Mouse (Mus musculus) cerebellum, adult 2 months (tissue): ENCODE measurements at regions not wholly inside any gene's neighbourhood (a gene's known extent, or its start where the extent isn't known, plus 50 kb on each side); places are given as distances from the start of the nearest gene placed in this dataset.

Experiments
- DNase-seq, 2 experiments: peaks; one replicate each; pipeline ENCODE4 v3.0.0; 2021
- H3K27ac ChIP-seq: fragments of 200-500 bp; 2 replicates; pipeline ENCODE4 v1.5.1; 2012; ENCODE audit warnings: low read length, control low read depth, inconsistent platforms; ENCODE audit not compliant: insufficient read depth
- H3K27me3 ChIP-seq: fragments of 200-500 bp; 2 replicates; pipeline ENCODE4 v1.6.1; 2012; ENCODE audit warnings: inconsistent platforms, mild to moderate bottlenecking, low read length, moderate library complexity; ENCODE audit not compliant: control insufficient read depth, insufficient read depth
- H3K4me1 ChIP-seq: fragments of 200-500 bp; 2 replicates; pipeline ENCODE4 v1.6.1; 2011; ENCODE audit warnings: low read length; ENCODE audit not compliant: control insufficient read depth, insufficient read depth
- H3K4me3 ChIP-seq: fragments of 200-500 bp; replicated peaks from 2 replicates; pipeline ENCODE3; 2011; ENCODE audit warnings: mild to moderate bottlenecking, low read depth, low read length, control low read depth; ENCODE audit not compliant: insufficient read depth
- CTCF ChIP-seq: fragments of 200-500 bp; IDR thresholded peaks from 2 replicates; pipeline ENCODE4 v1.5.1; 2011; ENCODE audit warnings: low read depth, mild to moderate bottlenecking, control low read depth, low read length, moderate library complexity, borderline replicate concordance; ENCODE audit not compliant: insufficient read depth
- POLR2A ChIP-seq: fragments of 200-500 bp; IDR thresholded peaks from 2 replicates; pipeline ENCODE4 v1.6.1; 2011; ENCODE audit warnings: low read length, control low read depth, borderline replicate concordance; ENCODE audit not compliant: insufficient read depth
- WGBS: fragments of 180-500 bp; shearing (Covaris S2); methylation state at CpG from one replicate; pipeline ENCODE4 v1.1.7; 2018; 5-methylcytosine and 5-hydroxymethylcytosine counted together

- Histone ChIP-seq H3K27ac (no peak overlapping the region), H3K4me1 (no peaks in the 10 kb centered on the region), H3K4me3 (no peak overlapping the region), H3K27me3 (no peaks in the 10 kb centered on the region)
- TF ChIP-seq CTCF (no peak), POLR2A (no peak)
- no peak for DNase-seq
- 13% methylated on average over 9 of the region's 9 CpGs for WGBS
Observed at GRCm38 (mm10) chr6:140193084-140193939, 152.1 kb upstream of the Plcz1 start.

GRCm38 (mm10) chr6:140192526-140192925 is 151.3 kb upstream of the Plcz1 start:
- no peak for DNase-seq
- Histone ChIP-seq H3K27me3 (no peaks in the 10 kb centered on the region), H3K4me3 (no peak overlapping the region), H3K4me1 (no peaks in the 10 kb centered on the region), H3K27ac (no peak overlapping the region)
- WGBS: 84% methylated on average over 17 of the region's 17 CpGs
- TF ChIP-seq CTCF (no peak), POLR2A (no peak)

- no peak for DNase-seq
- Histone ChIP-seq H3K4me3 (no peak overlapping the region), H3K4me1 (no peaks in the 10 kb centered on the region), H3K27ac (no peak overlapping the region), H3K27me3 (no peaks in the 10 kb centered on the region)
- 94% methylated on average over 4 of the region's 4 CpGs for WGBS
- no peak for TF ChIP-seq POLR2A
- TF ChIP-seq CTCF: no peak
Observed at GRCm38 (mm10) chr6:140191341-140191740, 150.1 kb upstream of the Plcz1 start.

GRCm38 (mm10) chr6:140189601-140190000 is 148.3 kb upstream of the Plcz1 start:
- TF ChIP-seq CTCF (no peak), POLR2A (no peak)

GRCm38 (mm10) chr6:140187733-140188132 is 146.5 kb upstream of the Plcz1 start:
- Histone ChIP-seq H3K27me3 (no peaks in the 10 kb centered on the region), H3K4me3 (no peak overlapping the region), H3K27ac (no peak overlapping the region), H3K4me1 (no peaks in the 10 kb centered on the region)
- no peak for DNase-seq
- 93% methylated on average over 3 of the region's 3 CpGs for WGBS
- TF ChIP-seq CTCF: no peak
- no peak for TF ChIP-seq POLR2A

More at GRCm38 (mm10) chr6:140189601-140190000, 148.3 kb upstream of the Plcz1 start:
- H3K4me3 ChIP-seq: no peak overlapping the region
- DNase-seq: no peak
- 92% methylated on average over 9 of the region's 9 CpGs for WGBS
- H3K4me1 ChIP-seq: no peaks in the 10 kb centered on the region
- H3K27ac ChIP-seq: no peak overlapping the region
- H3K27me3 ChIP-seq: no peaks in the 10 kb centered on the region

GRCm38 (mm10) chr6:140187106-140187505 is 145.8 kb upstream of the Plcz1 start:
- DNase-seq: no peak
- no peak overlapping the region for H3K27ac ChIP-seq
- H3K4me3 ChIP-seq: no peak overlapping the region
- no peak for TF ChIP-seq CTCF
- TF ChIP-seq POLR2A: no peak
- H3K4me1 ChIP-seq: no peaks in the 10 kb centered on the region
- 70% methylated on average over 6 of the region's 6 CpGs for WGBS
- H3K27me3 ChIP-seq: no peaks in the 10 kb centered on the region

GRCm38 (mm10) chr6:140179999-140180398 is 138.7 kb upstream of the Plcz1 start:
- TF ChIP-seq POLR2A: no peak
- TF ChIP-seq CTCF: no peak
- H3K27ac ChIP-seq: no peak overlapping the region
- no peak overlapping the region for H3K4me3 ChIP-seq
- H3K4me1 ChIP-seq: no peaks in the 10 kb centered on the region
- no peak for DNase-seq
- 90% methylated on average over 4 of the region's 4 CpGs for WGBS
- H3K27me3 ChIP-seq: no peaks in the 10 kb centered on the region
